Mouse (Mus musculus): ENCODE data around the gene Clcn3.
"Not testable (repeated sequence)": the region's sequence is repeated elsewhere in the genome, so short reads cannot be mapped to it uniquely, and the experiment has no call there.

Clcn3 gene

DNA sequence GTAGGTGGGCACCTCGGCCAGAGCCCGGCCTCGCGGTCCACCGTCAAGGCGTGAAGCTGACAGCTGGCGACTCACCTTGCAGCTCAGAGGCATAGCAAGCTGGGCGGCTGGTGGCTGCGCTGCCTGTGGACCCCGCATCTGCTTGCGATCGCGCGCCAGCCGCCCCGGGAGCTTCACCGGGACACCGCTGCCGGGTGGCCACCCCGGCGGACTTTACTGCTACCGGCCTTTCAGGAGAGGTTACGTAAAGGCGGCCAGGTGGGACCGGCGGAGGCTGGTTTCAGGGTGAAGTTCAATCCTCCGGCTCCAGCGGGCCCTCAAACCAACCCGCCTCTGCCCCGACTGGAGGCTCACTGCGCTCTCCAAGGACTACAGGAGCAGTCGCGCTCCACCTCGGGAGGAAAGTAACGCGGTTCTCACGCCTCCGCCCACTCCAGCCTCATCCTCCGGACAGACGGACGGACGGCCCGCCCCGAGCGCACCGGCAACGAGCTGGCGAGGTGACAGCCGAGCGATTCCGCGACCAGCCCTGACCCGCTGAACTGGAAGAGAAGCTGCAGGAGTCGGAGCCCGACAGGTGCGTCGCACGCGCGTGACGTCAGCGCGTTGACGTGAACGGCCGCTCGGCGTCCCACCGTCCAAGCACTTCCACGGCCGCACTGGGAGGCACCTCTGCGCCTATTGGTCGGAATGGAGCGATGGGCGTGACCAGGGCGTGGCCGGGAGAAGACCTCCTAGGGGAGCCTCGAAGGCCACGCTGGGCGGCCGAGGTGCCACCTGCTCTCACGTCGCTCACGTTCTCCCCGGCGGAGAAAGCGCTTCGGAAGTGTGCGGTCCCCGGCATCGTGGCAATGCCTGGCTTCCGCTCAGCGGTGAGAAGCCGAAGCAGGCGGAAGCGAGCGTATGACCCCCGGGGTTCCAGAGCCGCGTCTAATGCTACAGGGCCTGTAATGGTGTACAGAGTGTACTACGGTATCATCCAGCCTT is at the start of gene Clcn3:
TSS of gene Clcn3 (minus strand) at position 600 of the 987 bp plus-strand sequence.
- DNase-seq (ENCODE audit: low read depth, low spot score) = peak; percentile 97

DNA sequence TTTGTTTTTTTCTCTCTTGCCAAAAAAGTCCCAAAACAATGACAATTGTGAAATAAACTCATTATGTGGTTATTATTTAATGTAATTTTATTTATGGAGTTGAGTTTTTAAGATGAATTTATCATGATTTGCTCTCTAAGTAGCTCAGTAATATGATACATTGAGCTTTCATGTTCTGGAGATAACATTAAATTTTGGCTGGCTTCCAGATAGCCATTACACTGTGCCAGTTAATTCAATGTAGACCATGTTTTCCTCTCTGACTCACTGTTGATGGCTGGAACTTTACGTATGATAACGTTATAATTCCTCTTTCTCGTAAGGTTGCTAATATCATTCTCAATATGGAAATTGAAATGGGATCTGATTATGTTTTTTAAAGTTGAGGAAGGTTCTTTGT is 13.4 kb upstream of the Clcn3 start:
- no peak for DNase-seq (ENCODE audit: low read depth, low spot score)

DNA sequence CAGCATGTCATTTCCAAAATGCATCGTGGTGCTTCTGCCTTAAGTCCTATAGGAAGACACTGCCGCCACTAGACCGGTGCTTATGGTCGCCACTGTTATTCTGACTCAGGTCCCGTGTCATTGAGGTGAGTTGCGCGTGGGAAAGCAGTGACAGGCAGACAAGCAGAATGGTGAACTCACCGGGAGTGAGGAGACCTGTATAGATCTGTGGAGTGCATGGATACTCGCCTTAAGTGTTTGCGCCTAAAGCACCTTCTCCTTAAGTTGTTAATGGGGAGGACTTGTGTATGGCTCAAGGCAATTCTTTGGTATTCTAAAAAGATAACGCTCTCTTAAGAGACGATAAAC is 10.5 kb upstream of the Clcn3 start:
- no peak for DNase-seq (ENCODE audit: low read depth, low spot score)

DNA sequence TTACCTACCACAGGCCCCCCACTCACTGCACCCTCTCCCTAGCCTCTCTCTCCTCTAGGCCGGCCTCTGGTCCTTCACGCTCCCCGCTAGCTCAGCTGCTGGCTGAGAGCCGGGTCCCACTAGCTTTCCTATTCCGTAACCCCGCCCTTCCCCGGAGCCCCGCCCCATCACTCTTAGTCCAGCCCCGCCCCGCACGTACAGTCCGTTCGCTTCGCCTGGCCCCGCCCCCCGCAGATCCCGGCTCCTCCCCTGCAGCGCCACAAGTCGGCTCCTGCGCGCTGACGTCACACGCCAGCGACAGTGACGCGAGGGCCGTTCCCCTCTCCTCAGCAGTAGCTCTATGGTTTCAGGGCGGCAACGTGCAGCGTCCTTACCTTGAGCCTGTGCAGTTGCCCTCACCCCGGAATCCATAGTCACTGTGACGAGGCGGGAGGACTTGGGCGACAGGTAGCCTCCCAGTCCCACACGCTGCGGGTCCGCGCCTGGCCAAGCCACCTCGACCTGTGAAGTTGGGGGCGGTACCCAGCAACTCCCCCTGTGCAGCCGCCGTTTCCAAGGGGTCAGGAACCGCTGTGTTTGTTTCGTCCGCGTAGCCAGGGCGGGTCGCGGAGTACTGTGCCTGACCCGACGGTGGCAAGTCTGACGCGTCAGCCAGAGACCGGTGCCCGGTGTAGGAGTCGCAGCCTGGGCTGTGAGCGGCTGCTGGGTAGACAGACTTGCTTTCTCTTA is 10.0 kb upstream of the Clcn3 start, which contains the start of gene Nek1:
TSS of gene Nek1 (plus strand) at position 286 of the 729 bp plus-strand sequence.
- DNase-seq (ENCODE audit: low read depth, low spot score) = peak; percentile 96

DNA sequence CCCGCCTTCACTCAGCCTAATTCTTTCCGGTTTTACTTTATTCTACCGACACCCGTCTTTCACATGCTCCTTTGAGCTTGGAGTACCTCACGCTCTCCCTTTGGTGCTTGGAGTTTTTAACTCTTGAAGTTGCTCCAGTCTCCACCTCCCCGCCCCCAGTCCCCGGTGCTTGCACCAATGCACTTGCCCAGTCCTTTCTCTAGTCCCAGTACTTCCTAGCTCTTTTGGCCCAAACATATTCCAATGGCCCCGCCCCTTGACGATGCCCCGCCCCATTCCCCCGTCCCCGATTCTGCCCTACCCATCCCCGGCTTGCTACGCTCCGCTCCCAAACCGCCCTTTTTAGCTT is 9.4 kb upstream of the Clcn3 start:
- DNase-seq (ENCODE audit: low read depth, low spot score) = peak; percentile 78

DNA sequence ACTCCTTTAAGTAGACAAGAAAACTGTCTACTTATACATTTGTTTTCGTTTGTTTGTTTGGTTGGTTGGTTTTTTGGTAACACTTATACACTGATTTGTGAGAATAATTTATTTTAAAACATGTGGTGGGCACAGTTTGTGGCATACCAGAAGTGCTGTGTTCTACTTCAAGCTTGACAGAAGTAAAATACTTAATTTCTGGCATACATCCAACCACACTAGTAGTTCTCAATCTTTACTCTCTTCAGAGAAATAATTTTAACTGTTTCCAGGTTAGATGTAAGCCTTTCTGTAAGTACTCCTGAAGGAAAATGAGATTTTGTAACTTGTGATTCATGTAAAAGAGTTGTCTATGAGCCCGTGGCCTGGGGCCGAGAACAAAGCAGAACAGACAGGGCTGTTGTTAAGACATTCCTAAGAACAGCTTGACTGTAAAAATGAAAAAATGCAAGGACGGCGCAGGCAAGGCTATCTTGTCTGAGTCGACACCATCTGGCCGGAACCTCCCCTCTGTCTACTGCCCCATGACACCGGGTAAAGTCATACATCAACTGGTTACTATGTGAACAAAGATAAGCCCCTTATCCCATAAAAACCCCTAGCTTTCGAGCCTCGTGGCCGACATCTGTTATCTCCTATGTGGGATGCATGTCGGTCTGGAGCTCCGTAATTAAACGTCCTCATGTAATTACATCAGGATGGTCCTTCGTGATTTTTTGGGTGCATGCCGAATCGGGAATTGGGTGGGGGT is 1.3 kb upstream of the Clcn3 start:
- DNase-seq (ENCODE audit: low read depth, low spot score) = not testable (repeated sequence)

DNA sequence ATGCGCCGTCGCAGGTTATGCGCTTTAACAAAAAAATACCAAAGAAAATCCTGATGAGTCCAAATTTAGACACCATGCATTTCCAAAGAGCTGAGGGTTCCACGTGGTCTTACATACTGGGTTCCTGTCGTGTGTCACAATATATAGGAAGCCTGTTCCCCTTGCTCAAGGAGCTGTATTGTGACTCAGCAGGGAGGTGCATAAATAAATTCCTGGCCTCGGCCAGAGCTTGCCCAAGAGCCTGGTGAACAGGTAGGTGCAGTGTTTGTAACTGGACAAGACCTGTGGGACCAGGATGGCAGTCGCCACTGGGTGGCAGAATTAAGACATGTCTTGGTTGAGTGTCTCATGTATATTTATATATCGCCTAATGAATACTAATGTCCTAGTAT is 584 bp upstream of the Clcn3 start:
- peak; percentile 17 for DNase-seq (ENCODE audit: low read depth, low spot score)

DNA sequence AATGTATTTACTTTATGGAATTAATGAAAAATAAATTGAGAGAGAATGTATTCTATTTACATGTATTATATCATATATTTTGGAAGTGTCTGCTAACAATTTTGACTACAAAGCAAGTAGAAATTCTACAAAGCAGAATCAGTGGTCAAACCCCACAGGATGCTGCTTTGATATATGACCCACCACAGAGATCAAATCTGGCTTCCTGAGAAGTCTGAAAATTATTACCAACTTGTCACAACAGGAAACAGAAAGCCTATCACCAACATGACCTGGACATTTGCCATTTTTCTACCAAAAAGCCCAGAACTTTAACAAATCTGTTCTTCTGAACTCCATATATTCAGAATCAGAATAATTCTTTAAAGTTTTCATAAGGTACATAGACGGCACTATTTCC is 1.7 kb downstream of the Clcn3 start:
- no peak for DNase-seq (ENCODE audit: low read depth, low spot score)

DNA sequence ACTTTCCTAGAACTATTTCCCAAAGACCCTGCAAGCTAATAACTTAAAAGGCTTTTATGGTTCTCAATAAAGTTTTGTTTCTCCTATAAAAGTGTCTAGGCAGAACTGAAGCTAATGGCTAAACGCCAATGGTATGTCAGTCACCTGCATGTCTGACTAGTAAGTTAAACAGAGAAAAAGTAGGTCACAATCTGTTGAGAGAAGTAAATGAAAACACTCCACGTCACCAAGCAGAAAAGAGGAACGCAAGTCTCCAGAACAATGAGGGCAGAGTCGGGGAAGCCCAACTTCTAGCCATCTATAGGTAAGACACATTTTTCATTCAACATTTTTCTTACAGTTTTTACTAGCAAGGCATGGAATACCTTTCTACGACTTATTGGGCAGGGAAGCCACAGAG is 4.6 kb downstream of the Clcn3 start:
- DNase-seq (ENCODE audit: low read depth, low spot score) = no peak

DNA sequence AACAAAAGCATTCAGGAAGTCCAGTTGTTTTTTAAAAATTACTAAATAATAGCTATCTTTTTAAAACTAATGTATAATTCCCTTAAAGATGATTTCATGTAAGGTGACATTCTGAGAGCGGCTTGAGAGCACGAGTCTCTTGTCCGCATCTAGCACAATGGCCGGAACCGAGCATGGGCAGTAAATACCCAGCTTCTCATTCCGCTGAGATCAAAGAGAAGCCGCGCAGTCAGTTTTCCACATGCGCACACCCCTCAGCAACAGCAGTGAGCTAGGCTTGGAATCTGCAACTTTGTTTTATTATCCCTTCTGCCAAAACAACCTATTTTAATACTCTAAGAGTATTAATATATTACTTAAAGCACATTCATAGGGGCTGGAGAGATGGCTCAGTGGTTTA is 6.3 kb downstream of the Clcn3 start:
- no peak for DNase-seq (ENCODE audit: low read depth, low spot score)

DNA sequence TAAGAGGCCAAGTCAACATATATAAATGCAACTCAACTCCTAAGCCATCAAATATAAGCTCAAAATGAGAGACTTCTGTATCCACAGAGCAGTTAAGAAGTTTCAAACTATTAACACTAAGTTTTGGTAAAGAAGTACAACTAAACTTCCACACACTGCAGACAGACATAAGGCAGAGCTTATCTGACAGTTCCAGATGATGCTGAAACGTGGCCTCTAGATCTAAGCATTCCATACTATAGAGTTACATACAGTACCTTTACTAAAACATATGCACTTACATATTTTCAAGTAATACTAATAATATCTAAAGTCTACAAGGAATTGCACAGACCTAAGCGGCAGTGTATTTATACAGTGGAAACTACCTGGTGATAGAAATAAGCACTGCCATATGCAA is 8.3 kb downstream of the Clcn3 start:
- DNase-seq (ENCODE audit: low read depth, low spot score) = no peak

DNA sequence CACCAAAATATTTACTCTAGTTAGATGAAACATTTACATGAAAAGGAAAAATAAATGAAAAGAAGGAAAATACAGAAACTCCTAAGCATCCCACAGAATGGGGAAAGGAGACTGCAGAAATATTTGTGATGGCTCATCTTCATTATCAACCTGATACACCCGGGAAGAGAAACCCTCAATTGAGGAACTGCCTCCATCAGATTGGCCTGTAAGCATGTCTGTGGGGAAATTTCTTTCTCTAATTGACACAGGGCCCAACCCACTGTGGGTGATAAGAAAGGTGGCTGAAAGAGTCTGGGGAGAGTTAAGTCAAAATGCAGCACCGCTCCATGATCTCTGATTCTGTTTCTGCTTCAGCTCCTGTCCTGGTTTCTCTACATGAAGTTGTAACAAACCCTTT is 9.7 kb downstream of the Clcn3 start:
- DNase-seq (ENCODE audit: low read depth, low spot score) = no peak

DNA sequence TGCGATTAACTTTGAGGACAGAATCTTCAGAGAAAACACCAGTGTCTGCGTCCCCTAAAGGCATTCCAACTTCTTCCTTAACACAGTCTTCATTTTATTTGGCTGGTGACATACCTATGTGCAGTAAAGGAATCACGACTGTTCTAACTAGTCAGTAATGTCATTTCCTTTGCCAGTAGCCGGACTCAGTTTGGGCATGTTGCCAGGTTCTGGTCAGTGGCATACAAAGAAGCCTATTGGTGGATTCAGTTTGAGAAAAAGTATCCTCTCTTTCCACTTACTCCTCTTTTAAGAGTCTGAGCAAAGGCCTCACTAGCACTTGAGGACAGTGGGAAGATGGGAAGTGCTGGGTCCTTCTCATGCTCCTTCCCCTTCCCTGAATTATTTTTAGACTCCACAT is 11.3 kb downstream of the Clcn3 start:
- DNase-seq (ENCODE audit: low read depth, low spot score) = no peak

DNA sequence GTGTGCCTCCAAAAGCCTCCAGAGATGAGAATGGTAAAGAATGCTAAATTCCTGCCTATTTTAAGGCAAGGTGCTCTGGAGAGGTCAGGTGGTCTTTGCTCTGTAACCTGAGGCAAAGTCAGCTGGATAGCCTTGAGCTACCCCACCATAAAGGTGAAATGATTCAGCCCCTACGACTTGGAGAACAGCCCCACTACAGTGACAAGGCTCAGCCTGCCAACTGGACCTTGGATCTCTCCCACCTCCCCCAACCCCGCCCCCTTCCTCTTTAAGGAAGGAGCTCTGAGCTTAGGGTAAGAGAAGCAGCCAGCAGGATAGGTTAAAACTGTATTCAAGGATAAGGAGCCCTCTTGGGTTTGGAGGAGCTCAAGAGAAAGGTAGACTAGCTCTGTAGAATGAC is 14.0 kb downstream of the Clcn3 start:
- no peak for DNase-seq (ENCODE audit: low read depth, low spot score)

DNA sequence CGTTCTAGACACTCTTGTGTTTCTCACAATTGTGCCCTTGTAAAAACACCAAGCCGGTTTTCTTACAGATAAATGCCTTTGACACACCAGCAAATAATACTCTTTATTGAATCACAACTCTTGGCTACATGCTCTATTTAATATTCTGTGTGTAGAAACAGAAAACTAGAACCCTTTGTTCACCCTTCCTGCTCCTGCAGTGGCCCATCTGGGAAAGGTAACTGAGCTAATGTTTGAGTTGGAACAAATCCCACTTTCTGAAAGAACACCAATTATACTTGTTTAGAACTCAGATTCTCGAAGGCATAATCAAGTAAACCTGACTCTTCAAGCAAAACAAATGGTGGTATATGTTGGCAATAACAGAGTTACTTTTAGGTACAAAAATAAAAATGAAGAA is 17.4 kb downstream of the Clcn3 start:
- no peak for DNase-seq (ENCODE audit: low read depth, low spot score)

DNA sequence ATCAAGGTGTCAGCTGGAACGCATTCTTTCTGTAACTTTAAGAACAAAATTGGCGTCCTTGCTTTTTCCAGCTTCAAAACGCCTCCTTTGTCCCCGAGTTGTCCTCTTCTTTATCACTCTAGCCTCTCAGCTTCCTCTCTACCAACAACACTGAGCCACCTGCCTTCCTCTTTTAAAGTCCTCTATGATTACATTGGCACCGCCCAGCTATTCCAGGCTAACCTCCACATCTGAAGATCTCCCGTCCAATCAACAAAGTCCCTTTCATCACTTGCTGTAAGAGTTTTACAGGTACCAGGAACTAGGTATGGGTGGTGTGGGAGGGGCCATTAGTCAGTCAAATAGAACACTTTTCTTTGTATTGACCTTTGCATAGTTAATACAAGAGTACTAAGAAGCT is 17.8 kb downstream of the Clcn3 start:
- no peak for DNase-seq (ENCODE audit: low read depth, low spot score)

DNA sequence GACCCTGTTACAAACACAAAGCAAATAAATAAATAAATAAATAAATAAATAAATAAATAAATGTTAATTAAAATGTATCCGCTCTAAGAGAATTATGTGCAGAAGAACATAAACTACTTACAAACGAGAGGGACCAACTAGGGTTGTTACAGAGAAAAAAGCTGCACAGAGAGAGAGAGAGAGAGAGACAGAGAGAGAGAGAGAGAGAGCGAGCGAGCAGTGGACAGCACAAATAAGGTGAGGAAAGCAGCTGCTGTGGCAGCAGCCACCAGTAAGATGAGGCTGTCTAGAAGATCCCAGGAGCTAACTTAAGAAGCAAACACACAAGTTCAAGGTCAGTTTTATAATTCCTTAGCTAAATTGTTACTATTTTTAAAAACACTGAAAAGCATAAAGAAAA is 18.6 kb downstream of the Clcn3 start:
- no peak for DNase-seq (ENCODE audit: low read depth, low spot score)

DNA sequence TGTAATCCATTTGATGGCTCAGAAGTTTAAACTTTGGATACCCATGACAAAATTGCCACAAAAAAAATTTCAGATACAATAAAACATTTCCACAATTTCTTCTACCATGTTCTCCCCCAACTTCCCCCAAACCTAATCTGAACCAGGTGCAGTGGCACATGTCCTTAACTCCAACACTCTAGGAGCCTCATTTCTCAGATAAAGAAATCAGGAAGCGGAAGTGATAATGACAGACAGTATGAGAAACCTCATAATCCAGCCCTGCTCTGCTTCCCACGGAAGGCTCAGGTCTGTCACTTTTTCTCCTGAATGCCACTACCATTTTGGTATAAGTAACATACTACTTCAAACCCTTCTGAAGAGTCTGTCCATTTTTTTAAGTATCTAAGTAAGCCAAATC is 19.2 kb downstream of the Clcn3 start:
- DNase-seq (ENCODE audit: low read depth, low spot score) = no peak

DNA sequence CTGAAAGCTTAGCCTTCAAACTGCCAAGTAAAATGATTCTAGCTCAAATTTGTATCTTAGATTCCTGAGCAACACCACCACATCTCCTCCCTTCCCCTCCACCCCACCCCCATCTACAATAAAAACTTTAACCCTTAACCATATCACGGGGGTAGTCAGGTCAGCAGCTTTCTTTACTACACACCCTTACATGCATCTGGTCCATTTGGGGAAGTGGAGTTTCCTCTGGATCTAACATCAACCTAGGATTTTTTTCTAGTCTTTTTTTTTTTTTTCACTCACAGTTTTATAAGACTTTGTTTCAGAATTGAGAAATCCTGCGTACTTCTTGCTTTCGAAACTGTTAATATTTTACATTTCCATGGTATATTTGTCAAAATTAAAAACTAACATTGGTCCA is 20.3 kb downstream of the Clcn3 start:
- no peak for DNase-seq (ENCODE audit: low read depth, low spot score)

DNA sequence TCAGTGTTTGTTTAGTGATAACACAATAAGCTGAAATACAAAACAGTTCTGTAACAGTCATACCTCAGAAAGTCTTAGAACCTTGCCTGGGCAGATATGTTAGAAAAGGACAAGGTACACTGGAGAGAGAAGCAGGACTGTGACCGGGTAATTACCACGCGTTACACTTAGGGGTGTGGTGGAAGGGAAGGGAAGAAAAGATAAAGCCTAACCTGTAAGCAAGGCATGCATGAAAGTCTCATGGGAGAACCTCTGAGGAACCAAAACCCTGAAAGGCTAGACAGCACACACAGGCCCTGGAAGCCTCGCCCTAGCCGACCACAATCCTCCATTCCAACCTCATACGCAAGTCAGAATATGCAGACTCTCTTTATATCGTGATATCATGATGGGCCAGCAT is 26.3 kb downstream of the Clcn3 start:
- no peak for DNase-seq (ENCODE audit: low read depth, low spot score)

DNA sequence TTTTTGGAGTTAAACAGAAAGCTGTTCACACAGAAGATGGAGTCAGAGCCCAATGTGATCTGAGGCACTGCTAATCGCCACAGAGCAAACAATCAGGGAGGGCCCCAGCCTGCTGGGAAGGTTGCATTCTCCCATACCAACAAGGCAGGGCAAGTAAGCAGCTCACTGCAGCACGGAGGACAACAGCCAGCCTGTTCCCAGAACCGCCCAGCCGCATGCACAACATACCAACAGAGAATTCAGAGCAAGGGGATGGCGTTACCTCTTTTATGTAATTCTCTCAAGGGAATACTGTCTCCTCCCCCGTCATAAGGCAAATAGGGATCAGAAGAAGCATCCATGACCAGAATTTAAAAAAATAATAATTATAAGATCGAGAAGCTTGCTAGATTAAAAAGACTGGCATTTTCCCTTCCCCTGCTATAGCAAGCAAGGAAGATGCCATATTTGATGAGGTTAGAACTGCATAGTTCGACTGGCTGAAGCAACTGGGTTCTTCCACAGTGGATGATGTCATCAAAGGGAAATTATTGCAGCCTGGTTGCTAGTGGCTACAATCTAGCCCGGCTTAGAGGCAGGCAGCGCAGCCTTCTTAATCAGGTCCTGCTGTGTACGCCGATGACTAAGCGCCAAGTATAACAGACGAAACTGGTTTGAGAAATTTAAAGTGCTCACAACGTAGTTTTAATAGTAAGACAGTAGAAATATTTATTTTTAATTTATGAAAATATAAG is 28.7 kb downstream of the Clcn3 start:
- peak; percentile 81 for DNase-seq (ENCODE audit: low read depth, low spot score)

DNA sequence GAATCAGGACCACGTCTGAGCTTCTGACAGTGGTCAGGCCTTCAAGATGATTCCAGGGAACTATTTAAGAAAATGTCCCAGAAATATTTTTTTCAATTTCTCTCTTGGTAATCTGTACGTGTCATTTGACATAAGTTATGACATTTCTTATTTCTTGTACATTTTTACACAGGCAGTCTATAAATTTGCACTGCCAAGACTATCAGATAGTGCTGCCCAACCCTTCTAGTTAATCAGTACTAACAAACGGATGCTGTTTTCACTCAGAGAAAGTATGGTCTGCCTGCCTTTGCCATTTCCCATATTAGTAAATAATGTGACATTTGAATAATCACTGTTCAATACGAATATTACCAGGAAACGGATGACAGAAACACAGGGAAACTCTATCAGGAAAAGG is 30.3 kb downstream of the Clcn3 start:
- no peak for DNase-seq (ENCODE audit: low read depth, low spot score)

Data from forelimb bud, embryonic 11.5 days (tissue).